Mouse (Mus musculus) mature B cell (primary cell): ENCODE results near the gene Btbd16.

Source experiments
- in situ Hi-C: fragments of 300-500 bp; cut with MboI; formaldehyde crosslinking; loops from 2 replicates; pipeline ENCODE4 v1.14.3; 2019

The Btbd16 gene

GRCm38 (mm10) chr7:130768151-130768550, 5.7 kb upstream of the Btbd16 start:
- in situ Hi-C loops = loop anchor here (25.0 kb wide), 1 partner anchor 1119 kb away; no protein-coding TSS in a partner anchor

- in situ Hi-C loops = loop anchor here (25.0 kb wide), 1 partner anchor 1117 kb away; no protein-coding TSS in a partner anchor
These were observed 3.2 kb upstream of the Btbd16 start for GRCm38 (mm10) chr7:130770707-130771106.

DNA sequence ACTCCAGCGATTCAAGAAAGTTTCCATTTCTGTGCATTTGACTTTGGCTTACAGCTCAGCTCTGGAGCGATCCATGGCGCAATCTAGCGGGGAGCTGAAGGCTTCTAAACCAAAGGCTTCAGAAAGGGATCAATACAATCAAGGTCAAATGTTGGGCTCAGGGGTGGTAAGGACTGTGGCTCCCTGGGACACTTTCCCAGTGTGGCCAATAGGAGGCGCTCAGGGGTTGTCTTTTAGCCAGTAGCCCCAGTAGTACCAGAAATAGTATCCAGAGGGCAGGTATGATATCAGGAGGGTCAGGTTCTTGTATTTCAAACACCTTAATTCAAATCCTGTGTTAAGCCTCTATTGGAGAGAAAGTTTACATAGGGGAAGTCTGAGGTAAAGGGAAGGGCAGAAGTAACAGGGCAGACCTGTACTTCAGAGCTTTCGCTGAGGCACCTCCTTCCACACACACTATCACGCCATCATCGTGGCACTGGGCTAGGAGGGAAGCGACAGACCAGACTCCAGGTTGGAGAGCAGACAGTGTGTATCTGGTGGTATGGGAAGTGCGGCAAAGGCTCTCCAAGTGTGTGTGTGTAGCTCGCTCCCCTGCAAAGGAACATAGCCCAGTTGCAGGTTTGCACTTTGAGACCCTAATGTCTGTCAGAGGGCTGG, 568 bp upstream of the Btbd16 start:
- in situ Hi-C loops = loop anchor here (25.0 kb wide), 1 partner anchor 1114 kb away; no protein-coding TSS in a partner anchor

DNA sequence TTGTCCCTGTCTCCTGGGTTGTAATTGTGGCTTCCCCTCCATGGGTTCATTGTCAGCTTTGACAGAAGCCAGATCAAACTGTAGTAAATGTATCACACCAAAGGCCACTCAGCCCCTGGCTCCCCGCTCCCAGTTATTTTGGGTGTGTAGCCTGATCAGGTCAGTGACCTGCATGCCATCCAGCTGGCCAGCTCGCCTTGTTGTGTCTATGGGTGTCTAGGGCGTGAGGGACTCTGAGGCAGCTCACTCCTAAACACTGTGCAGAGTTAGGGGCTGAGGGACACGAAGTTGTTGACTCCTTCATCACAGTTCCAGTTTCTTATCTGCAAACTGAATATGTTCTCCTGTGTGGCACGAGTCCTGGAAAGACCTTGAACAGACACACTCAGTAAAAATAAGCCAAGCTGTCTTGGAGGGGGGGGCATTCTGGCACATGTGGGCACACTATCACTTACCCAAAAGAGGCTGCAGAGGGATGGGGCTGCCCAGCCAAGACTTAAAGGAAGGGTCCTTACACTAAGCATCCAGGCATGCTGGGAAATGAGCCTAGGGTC, 7.1 kb downstream of the Btbd16 start:
- in situ Hi-C loops = loop anchor here (10.0 kb wide), 1 partner anchor 134 kb away; no protein-coding TSS in a partner anchor

- in situ Hi-C loops = loop anchor here (10.0 kb wide), 1 partner anchor 132 kb away; no protein-coding TSS in a partner anchor
These were observed 8.7 kb downstream of the Btbd16 start for GRCm38 (mm10) chr7:130782501-130783050.

- in situ Hi-C loops = loop anchor here (10.0 kb wide), 1 partner anchor 129 kb away; no protein-coding TSS in a partner anchor
These were observed 12.2 kb downstream of the Btbd16 start for GRCm38 (mm10) chr7:130785923-130786575.

- in situ Hi-C loops = loop anchor here (10.0 kb wide), 1 partner anchor 128 kb away; no protein-coding TSS in a partner anchor
These were observed 12.8 kb downstream of the Btbd16 start for GRCm38 (mm10) chr7:130786708-130787107.

DNA sequence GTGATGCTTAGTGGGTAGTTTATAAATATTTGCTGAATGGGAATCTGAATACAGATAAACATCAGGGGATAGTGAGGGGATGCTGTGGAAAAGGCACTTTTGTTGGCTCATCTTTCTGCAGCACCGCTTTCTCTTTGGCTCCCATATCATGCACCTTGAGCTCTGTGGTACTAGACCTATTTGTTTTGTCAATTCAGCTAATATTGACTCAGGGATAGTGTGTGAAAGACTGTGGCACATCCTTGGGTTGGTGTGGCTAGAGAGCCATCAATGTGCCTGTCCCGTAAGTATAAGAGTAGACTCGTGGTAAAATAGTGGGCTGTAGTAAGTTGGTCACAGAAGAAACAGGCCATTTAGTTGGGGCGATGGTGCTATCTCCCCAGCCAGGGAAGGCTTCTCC, 13.7 kb downstream of the Btbd16 start:
- in situ Hi-C loops = loop anchor here (10.0 kb wide), 1 partner anchor 127 kb away; no protein-coding TSS in a partner anchor

DNA sequence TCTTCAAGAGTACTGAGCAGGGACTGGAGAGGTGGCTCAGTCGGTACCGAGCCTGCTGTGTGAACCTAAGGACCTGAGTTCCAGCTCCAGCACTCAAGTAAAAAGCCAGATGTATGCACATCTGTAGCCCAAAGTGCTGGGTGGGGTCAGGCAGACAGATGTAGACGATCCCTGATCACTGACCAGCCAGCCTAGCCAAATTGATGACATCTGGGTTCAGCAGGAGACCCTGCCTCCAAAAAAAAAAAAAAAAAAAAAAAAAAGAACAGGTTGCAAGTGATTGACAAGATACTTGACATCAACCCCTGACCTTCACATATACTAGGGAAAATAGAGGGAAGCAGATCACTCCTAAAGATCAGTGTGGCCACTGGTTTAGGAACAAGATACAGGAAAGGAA, 15.1 kb downstream of the Btbd16 start:
- in situ Hi-C loops = loop anchor here (10.0 kb wide), 1 partner anchor 126 kb away; no protein-coding TSS in a partner anchor

DNA sequence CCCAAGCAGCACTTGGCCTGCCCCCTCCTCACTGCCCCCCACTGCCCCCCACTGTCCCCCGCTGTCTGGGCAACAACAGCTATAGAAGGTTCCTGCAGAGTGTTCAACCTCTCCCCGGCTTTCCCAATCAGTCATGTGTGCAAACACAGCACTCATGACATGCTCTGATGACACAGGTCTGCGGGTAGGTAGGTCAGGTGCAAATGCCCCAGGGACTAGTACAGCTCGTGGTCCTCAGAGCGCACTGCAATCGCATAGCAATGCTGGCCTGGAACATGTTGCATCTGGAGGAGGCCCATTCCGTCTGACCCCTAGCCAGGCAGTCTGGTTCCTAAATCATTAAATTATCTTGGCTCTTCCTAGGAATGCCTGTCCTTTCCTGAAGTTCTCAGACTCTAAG, 15.6 kb downstream of the Btbd16 start:
- in situ Hi-C loops = loop anchor here (10.0 kb wide), 1 partner anchor 125 kb away; no protein-coding TSS in a partner anchor

DNA sequence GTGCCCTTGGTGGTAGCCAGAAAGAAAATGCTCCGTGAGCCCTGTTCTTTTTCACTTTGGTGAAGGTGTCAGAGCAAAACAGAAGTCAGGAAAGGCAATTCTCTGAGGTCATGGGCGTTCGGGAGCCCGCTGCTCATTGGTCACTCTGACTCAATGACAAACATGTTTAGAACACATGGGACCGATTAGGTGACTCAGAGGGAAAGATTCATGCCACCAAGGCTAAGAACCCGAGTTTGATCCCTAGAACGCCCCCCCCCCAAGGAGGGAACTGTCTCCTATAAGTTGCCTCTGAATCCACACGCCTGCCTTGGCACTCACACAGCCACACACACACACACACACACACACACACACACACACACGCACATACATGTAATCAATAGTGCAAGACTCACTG, 19.8 kb downstream of the Btbd16 start:
- in situ Hi-C loops = no loop called here

- in situ Hi-C loops = no loop called here
These were observed 22.9 kb downstream of the Btbd16 start for GRCm38 (mm10) chr7:130796786-130797185.

DNA sequence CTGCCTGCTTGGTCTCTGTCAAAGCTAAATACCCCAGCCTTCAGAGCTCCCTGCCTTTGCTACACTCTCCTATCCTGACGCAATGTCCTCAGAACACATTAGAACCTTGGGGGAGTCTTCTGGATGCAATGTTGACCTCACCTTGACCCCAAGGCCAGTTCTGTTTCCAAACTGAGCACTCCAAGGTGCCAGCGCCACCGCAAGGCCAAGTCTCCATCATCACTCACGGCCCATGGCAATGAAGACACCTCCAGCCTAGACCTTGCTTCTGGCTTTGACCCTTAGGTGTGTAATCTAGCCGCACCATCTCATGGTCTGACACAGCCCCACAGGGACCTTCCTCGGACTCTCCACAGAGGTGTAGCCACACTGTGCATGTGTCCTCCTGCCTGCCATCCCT, 23.7 kb downstream of the Btbd16 start:
- in situ Hi-C loops = no loop called here

DNA sequence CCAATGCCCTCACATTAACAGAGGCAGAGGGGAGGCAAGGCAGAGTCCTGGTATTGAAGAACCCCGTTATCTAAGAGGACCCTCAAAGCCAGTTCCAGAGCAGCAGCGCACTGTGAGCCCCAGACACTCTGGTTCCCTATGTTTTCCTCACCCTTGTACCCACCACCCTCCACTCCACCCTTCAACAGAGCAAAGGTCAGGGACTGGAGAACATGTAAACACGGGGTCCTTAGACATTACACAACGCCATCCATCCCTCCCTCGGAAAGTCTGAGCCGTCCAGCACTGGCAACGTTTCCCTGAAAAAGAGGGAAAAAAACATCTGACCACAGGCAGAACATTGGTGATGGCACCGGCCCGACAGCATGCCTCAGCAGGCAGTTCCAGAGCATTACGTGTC, 25.5 kb downstream of the Btbd16 start:
- in situ Hi-C loops = no loop called here

GRCm38 (mm10) chr7:130800681-130801080, 26.8 kb downstream of the Btbd16 start:
- in situ Hi-C loops = no loop called here

DNA sequence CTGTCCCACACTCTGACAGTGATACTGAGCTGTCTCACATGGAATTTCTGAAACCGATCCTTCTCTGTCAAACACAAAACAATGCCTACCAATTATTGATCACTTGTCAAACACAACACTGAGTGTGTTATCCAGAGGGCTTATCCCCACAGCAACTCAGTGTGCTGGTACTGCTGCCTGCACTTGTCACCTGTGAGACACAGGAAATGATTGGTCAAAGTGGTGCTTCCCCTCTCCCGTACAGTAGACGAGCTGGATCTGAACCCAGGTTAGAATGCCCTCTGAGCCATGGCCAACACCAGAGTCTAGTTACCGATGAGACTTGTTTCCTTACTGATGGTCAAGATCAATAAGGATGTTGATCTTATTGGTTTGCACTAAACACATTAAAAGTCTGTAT, 27.9 kb downstream of the Btbd16 start:
- in situ Hi-C loops = no loop called here

GRCm38 (mm10) chr7:130803251-130803825, 29.5 kb downstream of the Btbd16 start:
- in situ Hi-C loops = no loop called here

DNA sequence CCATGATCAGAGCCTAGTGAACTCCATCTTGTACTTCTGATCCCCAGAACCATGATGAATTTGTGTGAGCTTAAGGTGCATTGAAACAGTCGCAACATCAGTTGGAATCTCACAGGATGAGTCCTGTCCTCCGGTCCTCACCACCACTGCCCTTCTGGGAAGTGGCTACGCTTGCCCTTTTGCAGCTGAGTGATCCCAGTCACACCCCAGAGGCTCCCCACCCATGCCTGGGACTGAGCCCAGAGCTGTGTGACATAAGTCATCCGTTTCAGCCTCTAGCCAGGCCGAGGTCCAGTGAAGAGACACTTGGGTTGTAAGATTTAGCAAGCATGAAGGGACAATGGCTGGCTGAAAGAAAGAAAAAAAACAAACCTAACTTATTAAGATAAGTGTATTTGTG, 31.1 kb downstream of the Btbd16 start:
- in situ Hi-C loops = no loop called here

- in situ Hi-C loops = no loop called here
These were observed 33.9 kb downstream of the Btbd16 start for GRCm38 (mm10) chr7:130807749-130808148.

- in situ Hi-C loops = no loop called here
These were observed 34.8 kb downstream of the Btbd16 start for GRCm38 (mm10) chr7:130808694-130809093.

GRCm38 (mm10) chr7:130810238-130810637, 36.4 kb downstream of the Btbd16 start:
- in situ Hi-C loops = no loop called here

DNA sequence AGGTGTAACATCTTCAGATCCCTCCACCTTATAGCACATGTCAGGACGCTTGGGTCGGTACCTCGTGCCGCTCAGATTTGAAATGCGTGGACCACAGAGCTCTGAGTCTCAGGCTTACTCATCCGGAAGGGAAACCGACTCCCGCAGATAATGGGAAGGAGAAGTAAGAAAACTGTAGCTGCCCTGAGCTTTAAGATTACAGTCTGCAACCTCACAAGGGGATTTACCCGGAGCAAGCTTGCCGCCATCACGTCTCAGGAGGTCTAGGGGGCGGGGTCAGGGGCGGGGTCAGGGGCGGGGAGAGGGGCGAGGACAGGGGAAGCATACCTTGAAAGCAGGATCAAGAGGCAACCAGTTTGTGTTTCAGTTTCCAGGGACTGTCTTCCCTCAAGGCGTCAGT, 38.5 kb downstream of the Btbd16 start:
- in situ Hi-C loops = no loop called here
